Mouse (Mus musculus): ENCODE results near the gene Tent4b. TPM values are rescaled to one million over a fixed set of nuclear protein-coding genes. Genes with fewer than 3 reads are reported as not detected.

Tent4b gene
- total RNA-seq, 2 experiments from 2014 or later: 16.3 to 18.4 TPM

GRCm38 (mm10) chr8:88269107-88269875, 70.3 kb downstream of the Tent4b start:
- intact Hi-C loops (cut with DNase I): loop anchor here (10.0 kb wide), 1 partner anchor 426 kb away; the partner anchor contains the start of gene Cyld
- TF ChIP-seq CTCF (IDR thresholded peaks at IDR 0.05): peak; percentile 52
- DNase-seq: no peak
- Histone ChIP-seq H3K27ac (no peak overlapping the region), H3K4me3 (no peak overlapping the region)

- no peak for DNase-seq
- Histone ChIP-seq H3K27ac (no peak overlapping the region), H3K4me3 (no peak overlapping the region)
- no peak for TF ChIP-seq CTCF (IDR thresholded peaks at IDR 0.05)
- intact Hi-C loops (cut with DNase I): loop anchor here (5.0 kb wide), 1 partner anchor 42 kb away; no protein-coding TSS in a partner anchor
Measured at GRCm38 (mm10) chr8:88270086-88270485, 71.1 kb downstream of the Tent4b start.

GRCm38 (mm10) chr8:88272231-88273050, 73.4 kb downstream of the Tent4b start, which contains the start of gene Adcy7:
TSS of gene Adcy7 (plus strand) at chr8:88272403.
- TF ChIP-seq CTCF (IDR thresholded peaks at IDR 0.05): peak; percentile 83
- Histone ChIP-seq H3K4me3 (peak within 1 kb of the TSS; percentile 79), H3K27ac (peak within 1 kb of the TSS; percentile 81)
- intact Hi-C loops (cut with DNase I): loop anchor here (5.0 kb wide), 1 partner anchor 40 kb away; no protein-coding TSS in a partner anchor
- peak; percentile 83 for DNase-seq

- peak; percentile 52 for DNase-seq
- Histone ChIP-seq H3K27ac (peak overlapping the region; percentile 81), H3K4me3 (peak overlapping the region; percentile 79)
- intact Hi-C loops (cut with DNase I): loop anchor here (5.0 kb wide), 1 partner anchor 39 kb away; no protein-coding TSS in a partner anchor
- TF ChIP-seq CTCF (IDR thresholded peaks at IDR 0.05): no peak
Measured at GRCm38 (mm10) chr8:88273051-88273430, 74.0 kb downstream of the Tent4b start.

- intact Hi-C loops (cut with DNase I): loop anchor here (5.0 kb wide), 1 partner anchor 38 kb away; no protein-coding TSS in a partner anchor
- peak overlapping the region; percentile 81 for H3K27ac ChIP-seq
- no peak for TF ChIP-seq CTCF (IDR thresholded peaks at IDR 0.05)
- peak overlapping the region; percentile 79; the same call in 1 of the 2 replicates for H3K4me3 ChIP-seq
- no peak for DNase-seq
Measured at GRCm38 (mm10) chr8:88274090-88274489, 75.1 kb downstream of the Tent4b start.

GRCm38 (mm10) chr8:88279220-88279619, 80.2 kb downstream of the Tent4b start:
- intact Hi-C loops (cut with DNase I): no loop called here
- H3K4me3 ChIP-seq: no peak overlapping the region
- no peak for TF ChIP-seq CTCF (IDR thresholded peaks at IDR 0.05)
- no peak for DNase-seq
- H3K27ac ChIP-seq: peak overlapping the region; percentile 54

GRCm38 (mm10) chr8:88279670-88280069, 80.7 kb downstream of the Tent4b start:
- no peak for TF ChIP-seq CTCF (IDR thresholded peaks at IDR 0.05)
- DNase-seq: no peak
- intact Hi-C loops (cut with DNase I): loop anchor here (5.0 kb wide), 1 partner anchor 38 kb away; no protein-coding TSS in a partner anchor
- peak overlapping the region; percentile 54 for H3K27ac ChIP-seq
- no peak overlapping the region for H3K4me3 ChIP-seq

- Histone ChIP-seq H3K4me3 (no peak overlapping the region), H3K27ac (peak overlapping the region; percentile 25)
- no peak for DNase-seq
- intact Hi-C loops (cut with DNase I): loop anchor here (5.0 kb wide), 1 partner anchor 36 kb away; no protein-coding TSS in a partner anchor
- no peak for TF ChIP-seq CTCF (IDR thresholded peaks at IDR 0.05)
Measured at GRCm38 (mm10) chr8:88280904-88281303, 81.9 kb downstream of the Tent4b start.

GRCm38 (mm10) chr8:88282684-88283083, 83.7 kb downstream of the Tent4b start:
- peak overlapping the region; percentile 80 for H3K27ac ChIP-seq
- TF ChIP-seq CTCF (IDR thresholded peaks at IDR 0.05): no peak
- no peak overlapping the region for H3K4me3 ChIP-seq
- intact Hi-C loops (cut with DNase I): loop anchor here (5.0 kb wide), 1 partner anchor 35 kb away; no protein-coding TSS in a partner anchor
- peak; percentile 89 for DNase-seq

- DNase-seq: peak; percentile 56
- Histone ChIP-seq H3K27ac (peak overlapping the region; percentile 80), H3K4me3 (no peak overlapping the region)
- intact Hi-C loops (cut with DNase I): loop anchor here (5.0 kb wide), 1 partner anchor 34 kb away; no protein-coding TSS in a partner anchor
- no peak for TF ChIP-seq CTCF (IDR thresholded peaks at IDR 0.05)
Measured at GRCm38 (mm10) chr8:88283243-88284115, 84.5 kb downstream of the Tent4b start.

- intact Hi-C loops (cut with DNase I): loop anchor here (5.0 kb wide), 1 partner anchor 33 kb away; no protein-coding TSS in a partner anchor
- no peak for TF ChIP-seq CTCF (IDR thresholded peaks at IDR 0.05)
- peak; percentile 68 for DNase-seq
- H3K4me3 ChIP-seq: peak overlapping the region; percentile 33
- H3K27ac ChIP-seq: peak overlapping the region; percentile 80
Measured at GRCm38 (mm10) chr8:88284738-88285137, 85.7 kb downstream of the Tent4b start.
